Mouse (Mus musculus) heart, embryonic 11.5 days (tissue): ENCODE measurements around the gene Insm1. TPM values are rescaled to one million over a fixed set of nuclear protein-coding genes. Genes with fewer than 3 reads are reported as not detected.
A peak's percentile ranks its signal among the peaks of the same experiment; 100 is the strongest.

Experiments used
- ATAC-seq: fragments of 200-750 bp; cut with Nextera tagmentation; replicated peaks from 2 replicates; pipeline ENCODE4 v1.8.0; 2017; ENCODE audit warnings: moderate library complexity; ENCODE audit not compliant: insufficient number of reproducible peaks, low FRiP score, low TSS enrichment
- H3K27ac ChIP-seq: fragments of 300-500 bp; sonication (generic); 2 replicates; pipeline ENCODE4 v1.5.1; 2014; ENCODE audit warnings: mild to moderate bottlenecking, low read depth, low read length
- H3K27me3 ChIP-seq: fragments of 300-500 bp; sonication (generic); 2 replicates; pipeline ENCODE4 v1.6.1; 2014; ENCODE audit warnings: mild to moderate bottlenecking, low read length, mixed read lengths; ENCODE audit not compliant: control insufficient read depth, insufficient read depth
- H3K36me3 ChIP-seq: fragments of 300-500 bp; sonication (generic); 2 replicates; pipeline ENCODE4 v1.6.1; 2014; ENCODE audit warnings: mild to moderate bottlenecking, low read length, moderate library complexity, mixed read lengths; ENCODE audit not compliant: control insufficient read depth, insufficient read depth
- H3K4me1 ChIP-seq: fragments of 300-500 bp; sonication (generic); 2 replicates; pipeline ENCODE4 v1.6.1; 2014; ENCODE audit warnings: low read length; ENCODE audit not compliant: control insufficient read depth, insufficient read depth
- H3K4me2 ChIP-seq: fragments of 300-500 bp; sonication (generic); 2 replicates; pipeline ENCODE4 v1.6.1; 2014; ENCODE audit warnings: mild to moderate bottlenecking, moderate library complexity
- H3K4me3 ChIP-seq: fragments of 300-500 bp; sonication (generic); 2 replicates; pipeline ENCODE4 v1.5.1; 2014; ENCODE audit warnings: low read depth, low read length
- H3K9ac ChIP-seq: fragments of 300-500 bp; sonication (generic); 2 replicates; pipeline ENCODE4 v1.6.1; 2014; ENCODE audit warnings: mild to moderate bottlenecking, low read depth, low read length, moderate library complexity
- H3K9me3 ChIP-seq: fragments of 300-500 bp; sonication (generic); replicated peaks from 2 replicates; pipeline ENCODE4 v1.6.1; 2016; ENCODE audit warnings: low read length; ENCODE audit not compliant: control insufficient read depth
- WGBS: fragments of 180-500 bp; shearing (Covaris S2); extraction: QIAGEN DNeasy Blood & Tissue Kit; methylation state at CpG from one replicate; pipeline ENCODE4 v1.1.7; 2014; ENCODE audit not compliant: insufficient replicate concordance; 5-methylcytosine and 5-hydroxymethylcytosine counted together
- polyA plus RNA-seq: library from polyadenylated mRNA; unstranded; fragments of >200 nt; fragmentation: Nextera tagmentation; extraction: Ambion mirVana; gene quantifications from 2 replicates; pipeline ENCODE4 v1.2.1, GENCODE M21; 2014

Gene Insm1
- polyA plus RNA-seq, 1 experiment from 2014 or later = not detected

DNA sequence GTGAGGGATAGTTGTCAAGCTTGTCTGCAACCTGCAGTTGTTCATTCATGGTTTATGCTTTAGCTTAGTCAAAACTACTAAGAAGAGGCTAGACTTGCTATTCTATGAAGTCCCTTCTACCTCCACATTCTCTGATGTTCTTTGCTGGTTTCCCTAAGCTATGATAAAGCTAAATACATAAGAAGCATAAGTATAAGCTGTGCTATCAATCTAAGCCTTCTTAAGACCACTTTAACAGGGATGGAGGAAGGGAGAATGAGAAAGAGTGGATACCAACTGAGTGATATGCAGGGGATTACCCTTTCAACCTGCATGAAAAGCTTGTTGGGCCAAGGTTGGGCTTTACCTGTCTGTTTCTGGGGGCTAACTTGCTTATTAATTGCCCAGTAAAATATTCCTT, 33.9 kb downstream of the Insm1 start:
- Histone ChIP-seq H3K4me1 (peaks cover 18% of the 10 kb centered on the region), H3K27ac (no peak overlapping the region), H3K9ac (no peak overlapping the region), H3K4me3 (no peak overlapping the region), H3K9me3 (no peaks in the 10 kb centered on the region), H3K4me2 (no peak overlapping the region), H3K36me3 (no peaks in the 10 kb centered on the region), H3K27me3 (no peaks in the 10 kb centered on the region)
- ATAC-seq = no peak

GRCm38 (mm10) chr2:146256321-146256875, 34.7 kb downstream of the Insm1 start:
- Histone ChIP-seq H3K4me2 (no peak overlapping the region), H3K4me1 (peaks cover 18% of the 10 kb centered on the region), H3K36me3 (no peaks in the 10 kb centered on the region), H3K9me3 (no peaks in the 10 kb centered on the region), H3K27me3 (no peaks in the 10 kb centered on the region), H3K27ac (no peak overlapping the region), H3K9ac (no peak overlapping the region), H3K4me3 (no peak overlapping the region)
- ATAC-seq = no peak
- WGBS = 56% methylated on average over 3 of the region's 3 CpGs

GRCm38 (mm10) chr2:146257037-146257436, 35.3 kb downstream of the Insm1 start:
- H3K4me2 ChIP-seq = no peak overlapping the region
- no peak overlapping the region for H3K9ac ChIP-seq
- H3K36me3 ChIP-seq = no peaks in the 10 kb centered on the region
- 39% methylated on average over 3 of the region's 3 CpGs for WGBS
- H3K4me3 ChIP-seq = no peak overlapping the region
- H3K9me3 ChIP-seq = no peaks in the 10 kb centered on the region
- no peaks in the 10 kb centered on the region for H3K27me3 ChIP-seq
- peaks cover 18% of the 10 kb centered on the region for H3K4me1 ChIP-seq
- ATAC-seq = no peak
- H3K27ac ChIP-seq = no peak overlapping the region

DNA sequence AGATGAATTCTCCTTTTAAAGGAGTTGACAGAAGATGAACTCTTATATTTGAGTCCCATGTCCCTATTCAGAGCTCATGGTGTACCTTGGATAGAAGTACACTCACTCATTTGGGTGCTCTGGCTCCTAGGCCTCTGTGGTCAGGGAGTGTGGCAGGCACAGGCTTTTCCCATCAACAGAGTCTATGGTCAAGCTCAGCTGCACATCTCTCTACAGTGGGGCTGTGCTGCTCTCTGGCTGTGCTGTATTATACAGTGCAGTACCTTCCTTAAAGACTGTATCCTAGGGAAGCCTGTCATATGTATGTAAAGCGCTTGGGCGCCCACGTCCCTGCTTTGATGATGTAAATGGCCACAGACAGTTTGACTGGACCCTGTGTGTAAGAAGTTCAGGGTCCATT, 35.9 kb downstream of the Insm1 start:
- no peak for ATAC-seq
- H3K9ac ChIP-seq = no peak overlapping the region
- peaks cover 18% of the 10 kb centered on the region for H3K4me1 ChIP-seq
- H3K36me3 ChIP-seq = no peaks in the 10 kb centered on the region
- H3K4me2 ChIP-seq = no peak overlapping the region
- no peak overlapping the region for H3K4me3 ChIP-seq
- no peaks in the 10 kb centered on the region for H3K27me3 ChIP-seq
- H3K9me3 ChIP-seq = no peaks in the 10 kb centered on the region
- no peak overlapping the region for H3K27ac ChIP-seq
- 85% methylated on average over 3 of the region's 3 CpGs for WGBS

DNA sequence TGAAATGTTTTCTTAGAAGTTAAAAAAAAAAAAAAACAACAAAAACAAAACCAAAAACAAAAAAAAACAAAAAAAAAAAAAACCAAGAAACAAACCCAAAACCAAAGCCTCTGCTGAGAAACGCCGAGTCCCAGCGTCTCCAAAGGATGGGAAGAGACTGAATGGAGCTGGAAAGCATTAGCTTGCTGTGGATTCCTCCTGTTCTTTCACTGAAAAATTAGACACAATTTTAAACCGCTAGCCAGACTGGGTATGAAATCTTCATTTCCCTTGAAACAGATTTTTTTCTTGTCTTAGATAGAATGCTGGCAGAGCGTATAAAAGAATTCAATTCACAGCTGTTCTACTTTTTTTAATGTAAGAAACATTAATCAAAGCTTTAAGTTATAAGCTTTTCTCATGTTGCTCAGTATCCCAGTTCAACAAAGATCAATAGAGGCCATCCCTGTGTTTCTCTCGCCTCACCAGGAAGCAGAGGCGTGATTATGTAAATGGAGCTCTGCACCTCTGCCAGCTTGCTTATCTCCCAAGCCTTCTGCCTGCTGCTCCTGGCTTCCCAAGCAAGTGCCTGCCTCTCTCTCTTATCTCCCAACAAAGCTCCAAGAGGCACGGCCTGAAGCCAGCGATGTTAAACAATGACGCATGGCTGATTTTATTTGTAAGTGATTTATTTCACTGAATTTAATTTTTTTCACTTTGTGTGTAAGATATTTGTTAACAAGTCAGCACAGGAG, 37.2 kb downstream of the Insm1 start:
- Histone ChIP-seq H3K27me3 (no peaks in the 10 kb centered on the region), H3K36me3 (no peaks in the 10 kb centered on the region), H3K9ac (no peak overlapping the region), H3K4me1 (peaks cover 18% of the 10 kb centered on the region), H3K9me3 (no peaks in the 10 kb centered on the region), H3K27ac (no peak overlapping the region), H3K4me3 (no peak overlapping the region), H3K4me2 (peak overlapping the region; percentile 29)
- ATAC-seq = no peak
- 21% methylated on average over 10 of the region's 10 CpGs for WGBS

DNA sequence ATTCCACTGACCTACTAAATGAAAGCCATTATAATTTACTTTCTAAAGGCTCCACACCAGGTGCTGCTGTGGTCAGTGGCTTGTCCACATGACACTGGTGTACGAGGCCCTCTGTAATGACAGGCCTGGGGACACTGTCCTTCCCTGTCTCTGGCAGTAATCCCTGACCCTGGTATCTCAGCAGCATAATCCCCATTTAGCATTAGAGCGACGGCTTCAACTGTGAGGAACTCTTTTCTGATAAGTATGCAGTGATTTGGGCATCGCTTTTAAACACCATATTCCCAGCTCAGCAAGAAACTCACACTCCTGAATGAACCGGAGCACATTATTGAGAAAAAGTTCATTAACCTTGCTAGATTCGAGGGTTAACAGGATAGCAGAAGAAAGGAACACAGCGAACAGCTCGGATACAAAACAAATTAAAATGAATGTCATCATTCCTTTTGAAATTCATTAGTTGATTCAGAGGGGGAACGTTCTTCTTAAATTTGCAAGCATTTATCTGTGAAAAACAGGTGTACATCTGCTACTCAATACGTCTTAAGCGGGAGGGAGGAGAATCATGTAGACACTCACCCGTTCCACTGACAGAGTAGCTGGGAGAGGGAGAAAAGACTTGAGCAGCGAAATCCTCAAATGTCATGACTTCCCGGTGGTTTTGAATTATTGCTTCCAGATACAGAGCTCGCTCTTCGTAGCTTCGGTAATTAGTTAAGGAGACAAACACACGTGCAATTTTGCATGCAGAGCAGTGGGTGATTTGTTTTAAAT, 38.3 kb downstream of the Insm1 start:
- H3K9ac ChIP-seq = no peak overlapping the region
- H3K4me1 ChIP-seq = peaks cover 18% of the 10 kb centered on the region
- WGBS = 50% methylated on average over 18 of the region's 18 CpGs
- no peak overlapping the region for H3K27ac ChIP-seq
- H3K4me3 ChIP-seq = no peak overlapping the region
- H3K4me2 ChIP-seq = no peak overlapping the region
- no peaks in the 10 kb centered on the region for H3K36me3 ChIP-seq
- no peak for ATAC-seq
- no peaks in the 10 kb centered on the region for H3K27me3 ChIP-seq
- no peaks in the 10 kb centered on the region for H3K9me3 ChIP-seq

GRCm38 (mm10) chr2:146261146-146261545, 39.4 kb downstream of the Insm1 start:
- no peak overlapping the region for H3K27ac ChIP-seq
- no peak for ATAC-seq
- H3K4me3 ChIP-seq = no peak overlapping the region
- WGBS = 86% methylated on average over 4 of the region's 4 CpGs
- H3K4me1 ChIP-seq = peaks cover 18% of the 10 kb centered on the region
- no peaks in the 10 kb centered on the region for H3K36me3 ChIP-seq
- no peaks in the 10 kb centered on the region for H3K27me3 ChIP-seq
- no peaks in the 10 kb centered on the region for H3K9me3 ChIP-seq
- H3K9ac ChIP-seq = no peak overlapping the region
- H3K4me2 ChIP-seq = no peak overlapping the region

DNA sequence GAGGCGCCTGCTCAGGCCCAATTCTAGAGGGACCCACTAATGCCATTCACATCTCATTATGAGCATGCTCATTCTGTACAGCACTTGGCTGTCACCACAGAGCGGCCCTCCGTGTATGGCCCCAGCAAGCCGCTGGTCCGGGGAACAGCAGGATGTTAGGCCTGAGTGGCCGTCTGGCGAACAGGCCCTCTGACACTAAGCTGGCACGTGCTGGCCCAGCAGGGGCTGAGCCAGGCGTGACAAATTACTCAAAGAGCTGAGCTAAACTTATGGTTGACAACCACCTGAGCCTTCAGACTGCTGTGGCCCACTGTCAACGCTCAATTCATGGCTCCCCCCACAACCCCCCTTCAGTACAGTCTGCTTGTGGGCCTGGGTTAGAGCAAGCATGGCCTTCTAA, 40.5 kb downstream of the Insm1 start:
- H3K4me1 ChIP-seq = peaks cover 12% of the 10 kb centered on the region
- no peaks in the 10 kb centered on the region for H3K9me3 ChIP-seq
- H3K36me3 ChIP-seq = no peaks in the 10 kb centered on the region
- H3K4me3 ChIP-seq = no peak overlapping the region
- H3K4me2 ChIP-seq = no peak overlapping the region
- ATAC-seq = no peak
- H3K27ac ChIP-seq = no peak overlapping the region
- 29% methylated on average over 10 of the region's 10 CpGs for WGBS
- no peaks in the 10 kb centered on the region for H3K27me3 ChIP-seq
- H3K9ac ChIP-seq = no peak overlapping the region
